Mouse (Mus musculus): ENCODE data around the gene Hist1h2ad.

GRCm38 (mm10) chr13:23529480-23530165 lies 44.6 kb upstream of the Hist1h2ad start:
- TF ChIP-seq TAL1 (IDR thresholded peaks at IDR 0.05; ENCODE audit: low read length) (no peak), GATA1 (IDR thresholded peaks at IDR 0.05; ENCODE audit: low read length) (no peak)

Measured in erythroblast, embryonic 14.5 days (primary cell).